Mouse (Mus musculus) fibroblast of lung, adult 2 months (primary cell): ENCODE measurements at regions not wholly inside any gene's neighbourhood (a gene's known extent, or its start where the extent isn't known, plus 50 kb on each side); places are given as distances from the start of the nearest gene placed in this dataset.

Experiments used
- DNase-seq: peaks from one replicate; pipeline ENCODE4 v3.0.0-alpha.2; 2011; ENCODE audit warnings: low read depth

DNA sequence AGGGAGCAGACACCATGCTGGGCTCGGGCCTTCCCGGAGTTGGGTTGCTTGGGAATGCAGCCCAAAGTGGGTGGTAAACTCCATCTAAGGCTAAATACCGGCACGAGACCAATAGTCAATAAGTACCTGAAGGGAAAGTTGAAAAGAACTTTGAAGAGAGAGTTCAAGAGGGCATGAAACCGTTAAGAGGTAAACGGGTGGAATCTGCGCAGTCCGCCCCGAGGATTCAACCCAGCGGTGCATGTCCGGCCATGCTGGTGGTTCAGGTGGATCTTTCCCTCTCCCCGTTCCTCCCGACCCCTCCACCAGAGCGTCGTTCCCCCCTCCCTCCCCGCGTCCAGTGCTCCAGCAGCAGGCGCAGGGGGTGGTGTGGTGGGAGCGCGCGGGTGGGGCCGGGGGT, 179.1 kb upstream of the Arhgef26 start:
- DNase-seq = peak; percentile 3

DNA sequence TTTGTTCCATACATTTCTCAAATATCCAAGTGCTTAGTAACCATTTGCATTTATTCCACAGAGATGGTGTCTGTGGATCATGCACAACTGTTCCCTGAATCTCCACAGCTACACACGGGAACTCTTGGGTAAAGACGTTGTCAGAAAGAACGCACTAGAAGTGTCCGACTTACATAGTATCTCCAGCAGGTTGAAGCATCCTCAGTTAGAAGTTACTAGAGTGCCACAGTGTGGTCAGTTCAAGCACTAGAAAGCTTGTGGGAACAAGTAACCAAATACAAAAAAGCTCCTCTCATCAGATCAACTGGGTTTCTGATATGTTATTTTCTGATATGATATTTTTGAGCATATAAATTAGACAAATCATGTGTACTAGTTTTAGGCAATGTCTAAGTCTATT, 167.5 kb upstream of the Arhgef26 start:
- peak; percentile 6 for DNase-seq

GRCm38 (mm10) chr3:62187807-62188509, 150.2 kb upstream of the Arhgef26 start:
- no peak for DNase-seq

GRCm38 (mm10) chr3:62192466-62192865, 145.7 kb upstream of the Arhgef26 start:
- peak; percentile 14 for DNase-seq

GRCm38 (mm10) chr3:62194421-62194820, 143.7 kb upstream of the Arhgef26 start:
- DNase-seq = no peak

DNA sequence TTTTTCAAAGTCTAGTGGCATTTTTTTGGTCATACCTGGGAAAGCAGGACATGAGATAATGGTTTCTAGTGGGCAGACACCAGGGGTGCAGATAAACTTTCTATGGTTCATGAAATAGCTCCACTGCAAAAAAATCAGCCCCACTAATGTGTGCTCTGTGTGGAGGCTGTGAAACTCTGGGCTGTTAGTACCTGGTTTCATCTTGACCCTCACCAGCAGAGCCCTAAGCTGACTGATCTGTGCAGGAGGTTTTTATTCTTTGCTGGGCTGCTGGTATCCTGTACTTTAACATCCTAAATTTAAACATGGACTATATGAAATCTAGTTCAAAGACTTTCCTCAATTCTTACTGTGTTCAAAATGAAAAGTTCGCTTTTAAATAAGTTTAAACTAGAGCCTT, 141.5 kb upstream of the Arhgef26 start:
- DNase-seq = no peak

GRCm38 (mm10) chr3:62215806-62216205, 122.3 kb upstream of the Arhgef26 start:
- DNase-seq = peak; percentile 2

DNA sequence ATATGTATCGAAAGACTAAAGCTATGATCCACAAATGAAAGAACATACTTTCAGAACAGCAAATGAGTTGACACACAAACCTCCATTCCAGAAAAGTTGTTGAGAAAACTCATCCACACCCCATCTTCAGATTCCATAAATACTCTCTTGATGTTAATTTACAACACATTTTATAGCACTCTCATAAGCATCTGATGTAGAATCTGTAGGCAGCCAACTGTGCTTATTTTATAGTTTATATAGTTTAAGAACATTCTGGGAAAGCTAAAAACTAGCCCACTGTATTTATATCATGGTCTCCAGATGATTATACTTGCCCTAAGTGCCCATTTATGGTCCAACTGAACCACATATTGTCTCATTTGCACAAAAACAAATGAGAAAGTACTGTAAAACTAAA, 120.8 kb upstream of the Arhgef26 start:
- no peak for DNase-seq

GRCm38 (mm10) chr3:62227697-62228096, 110.4 kb upstream of the Arhgef26 start:
- DNase-seq = no peak

DNA sequence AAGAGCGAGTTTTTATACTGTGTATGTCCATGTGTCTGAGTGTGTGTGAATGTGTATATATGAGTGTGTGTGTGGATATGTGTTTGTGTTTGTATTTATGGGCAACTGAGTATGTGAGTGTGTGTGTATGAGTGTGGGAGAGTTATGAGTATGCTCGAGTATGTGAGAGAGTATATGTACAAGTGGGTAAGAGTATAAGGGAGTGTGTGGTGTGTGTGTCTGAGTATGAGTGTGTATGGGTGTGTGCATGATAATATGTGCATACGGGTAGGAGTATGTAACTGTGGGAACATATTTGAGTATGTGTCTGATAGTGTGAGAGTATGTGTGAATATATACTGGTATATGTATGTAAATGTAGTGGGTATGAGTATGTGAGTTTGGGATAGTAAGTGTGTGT, 110.0 kb upstream of the Arhgef26 start:
- no peak for DNase-seq

- no peak for DNase-seq
These were observed 97.1 kb upstream of the Arhgef26 start for GRCm38 (mm10) chr3:62241031-62241430.

- DNase-seq = no peak
These were observed 66.4 kb upstream of the Arhgef26 start for GRCm38 (mm10) chr3:62271703-62272102.

GRCm38 (mm10) chr3:62278279-62278678, 59.9 kb upstream of the Arhgef26 start:
- no peak for DNase-seq

GRCm38 (mm10) chr3:62280960-62281359, 57.2 kb upstream of the Arhgef26 start:
- no peak for DNase-seq
